Mouse (Mus musculus): Measurements from ENCODE around the gene Chst11. TPM values are rescaled to one million over a fixed set of nuclear protein-coding genes. Genes with fewer than 3 reads are reported as not detected.

Chst11 gene
- total and polyA plus RNA-seq, 3 experiments: 3.1 to 10.6 TPM; not detected in 1

DNA sequence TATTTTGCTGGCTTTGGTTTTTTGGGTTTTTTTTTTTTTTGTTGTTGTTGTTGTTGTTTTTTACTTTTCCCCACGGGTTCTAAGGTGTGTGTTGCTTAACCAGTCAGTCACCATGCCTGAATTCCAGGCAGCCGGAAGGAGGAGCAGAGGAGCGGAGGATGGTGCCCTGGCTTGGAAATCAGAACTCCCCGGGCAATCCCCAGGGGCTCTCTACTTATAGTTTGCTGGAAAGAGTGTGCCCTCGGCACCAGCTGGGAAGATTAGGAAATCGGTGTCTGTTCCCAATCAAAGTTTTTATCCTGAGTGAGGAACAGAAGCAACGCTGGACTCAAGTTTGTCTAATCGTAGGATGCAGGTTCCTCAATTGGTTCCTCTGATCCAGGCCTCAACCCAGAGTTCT lies 143.1 kb downstream of the Chst11 start:
- Histone ChIP-seq H3K9me3 (replicated peaks; ENCODE audit: insufficient read depth, low read length) (no peaks in the 10 kb centered on the region), H3K9ac (ENCODE audit: control insufficient read depth, low read depth, low read length, poor library complexity, severe bottlenecking) (no peak overlapping the region), H3K36me3 (ENCODE audit: control insufficient read depth in 1 of 2, insufficient read depth in 2 of 2, low read length in 2 of 2) (no peaks in the 10 kb centered on the region), H3K4me3 (ENCODE audit: control insufficient read depth in 1 of 2, insufficient read depth in 1 of 2, low read depth in 2 of 2, low read length in 2 of 2) (no peak overlapping the region), H3K79me2 (ENCODE audit: control insufficient read depth, insufficient read depth, low read length, poor library complexity) (no peaks in the 10 kb centered on the region), H3K27me3 (ENCODE audit: control insufficient read depth in 1 of 2, insufficient read depth in 2 of 2, low read length in 2 of 2) (no peaks in the 10 kb centered on the region), H3K4me1 (ENCODE audit: control insufficient read depth in 1 of 2, insufficient read depth in 2 of 2, low read length in 2 of 2) (no peaks in the 10 kb centered on the region), H3K27ac (ENCODE audit: control insufficient read depth, low read depth, low read length) (no peak overlapping the region)
- TF ChIP-seq KAT2A (conservative IDR thresholded peaks at IDR 0.05; ENCODE audit: low read depth, low read length): no peak
- no peak for TF ChIP-seq GATA1 (IDR thresholded peaks at IDR 0.05; ENCODE audit: low read depth, low read length)
- TF ChIP-seq MAFK (IDR thresholded peaks at IDR 0.05; ENCODE audit: borderline replicate concordance, low read depth, low read length): no peak
- TF ChIP-seq NELFE (IDR thresholded peaks at IDR 0.05; ENCODE audit: low read depth, low read length): no peak
- TF ChIP-seq TAL1 (IDR thresholded peaks at IDR 0.05; ENCODE audit: low read length): no peak
- no peak for TF ChIP-seq EP300 (IDR thresholded peaks at IDR 0.05; ENCODE audit: low read depth in 1 of 2, low read length in 2 of 2)
- no peak for TF ChIP-seq MXI1 (IDR thresholded peaks at IDR 0.05; ENCODE audit: low read depth, low read length)
- no peak for TF ChIP-seq USF2 (IDR thresholded peaks at IDR 0.05; ENCODE audit: borderline replicate concordance in 1 of 2, insufficient read depth in 1 of 2, low read depth in 1 of 2, low read length in 2 of 2)
- TF ChIP-seq POLR2A (IDR thresholded peaks at IDR 0.05; ENCODE audit: control insufficient read depth in 1 of 2, insufficient read depth in 1 of 2, low read depth in 1 of 2, low read length in 2 of 2, poor library complexity in 1 of 2): no peak
- TF ChIP-seq USF1 (IDR thresholded peaks at IDR 0.05; ENCODE audit: low read depth, low read length): no peak
- TF ChIP-seq CHD2 (IDR thresholded peaks at IDR 0.05; ENCODE audit: low read length): no peak
- TF ChIP-seq MYC (IDR thresholded peaks at IDR 0.05; ENCODE audit: low read depth, low read length): no peak
- no peak for TF ChIP-seq TBP (IDR thresholded peaks at IDR 0.05; ENCODE audit: low read depth, low read length)
- no peak for TF ChIP-seq TCF12 (IDR thresholded peaks at IDR 0.05; ENCODE audit: low read depth, low read length)
- no peak for TF ChIP-seq HCFC1 (IDR thresholded peaks at IDR 0.05; ENCODE audit: low read depth, low read length)
- TF ChIP-seq MAX (IDR thresholded peaks at IDR 0.05; ENCODE audit: low read length): no peak
- no peak for DNase-seq (ENCODE audit: low read depth, low spot score)

DNA sequence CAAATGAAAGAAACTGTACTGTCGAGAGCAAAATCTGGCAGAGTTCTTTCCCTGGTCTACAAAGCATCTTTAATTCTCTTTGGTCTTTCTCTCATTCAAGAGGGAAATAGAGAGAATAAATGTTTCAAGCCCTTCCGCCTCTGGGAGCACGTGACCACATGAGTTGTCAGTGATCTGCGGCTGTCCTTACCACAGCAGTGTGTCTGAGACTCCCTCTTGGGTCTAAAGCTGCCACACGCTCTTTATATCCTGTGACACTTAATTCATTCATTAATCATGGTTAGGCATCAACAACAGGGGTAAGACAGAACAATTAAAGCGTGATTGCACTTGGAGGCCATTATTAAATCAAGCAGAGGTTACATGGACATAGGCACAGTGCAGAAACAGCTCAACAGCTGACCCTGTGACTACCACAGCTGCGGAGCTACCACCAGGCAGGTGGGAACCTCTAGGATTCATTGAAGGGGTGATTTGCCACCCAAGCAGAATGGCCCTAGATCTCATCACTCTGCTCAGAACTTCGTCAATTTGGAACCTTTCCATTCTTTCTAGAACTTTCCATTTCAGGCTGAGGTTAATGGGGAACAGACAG lies 144.4 kb downstream of the Chst11 start:
- H3K9me3 ChIP-seq (replicated peaks; ENCODE audit: insufficient read depth, low read length): no peaks in the 10 kb centered on the region
- H3K9ac ChIP-seq (ENCODE audit: control insufficient read depth, low read depth, low read length, poor library complexity, severe bottlenecking): no peak overlapping the region
- H3K4me1 ChIP-seq (ENCODE audit: control insufficient read depth in 1 of 2, insufficient read depth in 2 of 2, low read length in 2 of 2): no peaks in the 10 kb centered on the region
- DNase-seq (ENCODE audit: low read depth, low spot score): no peak
- H3K4me3 ChIP-seq (ENCODE audit: control insufficient read depth in 1 of 2, insufficient read depth in 1 of 2, low read depth in 2 of 2, low read length in 2 of 2): no peak overlapping the region
- TF ChIP-seq E2F4 (IDR thresholded peaks at IDR 0.05; ENCODE audit: borderline replicate concordance, low read depth, low read length): no peak
- TF ChIP-seq CTCF (IDR thresholded peaks at IDR 0.05 in 2 of 3, conservative IDR thresholded peaks at IDR 0.05 in 1 of 3; ENCODE audit: control insufficient read depth in 1 of 3, insufficient read depth in 1 of 3, low read depth in 2 of 3, low read length in 3 of 3, poor library complexity in 1 of 3, severe bottlenecking in 1 of 3): no peak
- no peak for TF ChIP-seq TAL1 (IDR thresholded peaks at IDR 0.05; ENCODE audit: low read length)
- TF ChIP-seq SIN3A (IDR thresholded peaks at IDR 0.05; ENCODE audit: low read length): no peak
- no peak for TF ChIP-seq USF2 (IDR thresholded peaks at IDR 0.05; ENCODE audit: borderline replicate concordance in 1 of 2, insufficient read depth in 1 of 2, low read depth in 1 of 2, low read length in 2 of 2)
- no peak for TF ChIP-seq MYB (IDR thresholded peaks at IDR 0.05; ENCODE audit: low read depth, low read length)
- no peak for TF ChIP-seq ZKSCAN1 (IDR thresholded peaks at IDR 0.05; ENCODE audit: low read depth, low read length)
- TF ChIP-seq TCF12 (IDR thresholded peaks at IDR 0.05; ENCODE audit: low read depth, low read length): no peak
- no peak for TF ChIP-seq UBTF (IDR thresholded peaks at IDR 0.05; ENCODE audit: borderline replicate concordance, insufficient read depth, low read depth, low read length)
- no peak for TF ChIP-seq MEF2A (IDR thresholded peaks at IDR 0.05; ENCODE audit: extremely low read depth, insufficient replicate concordance, low read depth, low read length, poor library complexity, severe bottlenecking)
- TF ChIP-seq MYC (IDR thresholded peaks at IDR 0.05; ENCODE audit: low read depth, low read length): no peak
- no peak for TF ChIP-seq MXI1 (IDR thresholded peaks at IDR 0.05; ENCODE audit: low read depth, low read length)
- TF ChIP-seq MAZ (IDR thresholded peaks at IDR 0.05; ENCODE audit: low read depth, low read length): no peak
- TF ChIP-seq JUND (IDR thresholded peaks at IDR 0.05; ENCODE audit: low read depth, low read length): no peak
- TF ChIP-seq MAFK (IDR thresholded peaks at IDR 0.05; ENCODE audit: borderline replicate concordance, low read depth, low read length): no peak
- TF ChIP-seq POLR2A (IDR thresholded peaks at IDR 0.05; ENCODE audit: control insufficient read depth in 1 of 2, insufficient read depth in 1 of 2, low read depth in 1 of 2, low read length in 2 of 2, poor library complexity in 1 of 2): no peak
- no peak for TF ChIP-seq RAD21 (IDR thresholded peaks at IDR 0.05; ENCODE audit: low read depth, low read length)
- no peak for TF ChIP-seq HCFC1 (IDR thresholded peaks at IDR 0.05; ENCODE audit: low read depth, low read length)
- H3K27me3 ChIP-seq (ENCODE audit: control insufficient read depth in 1 of 2, insufficient read depth in 2 of 2, low read length in 2 of 2): no peaks in the 10 kb centered on the region
- no peaks in the 10 kb centered on the region for H3K36me3 ChIP-seq (ENCODE audit: control insufficient read depth in 1 of 2, insufficient read depth in 2 of 2, low read length in 2 of 2)
- H3K27ac ChIP-seq (ENCODE audit: control insufficient read depth, low read depth, low read length): no peak overlapping the region
- H3K79me2 ChIP-seq (ENCODE audit: control insufficient read depth, insufficient read depth, low read length, poor library complexity): no peaks in the 10 kb centered on the region
